Mouse (Mus musculus) heart, embryonic 14.5 days (tissue): ENCODE data around the gene Rab36. TPM values are rescaled to one million over a fixed set of nuclear protein-coding genes. Genes with fewer than 3 reads are reported as not detected.
A peak's percentile ranks its signal among the peaks of the same experiment; 100 is the strongest.

Experiments
- ATAC-seq: fragments of 200-750 bp; cut with Nextera tagmentation; 2 replicates; pipeline ENCODE4 v1.8.0; 2017; ENCODE audit warnings: low read depth, moderate TSS enrichment; ENCODE audit not compliant: insufficient number of reproducible peaks, insufficient read depth, low FRiP score
- H3K27ac ChIP-seq, 2 experiments: fragments of 200-500 bp in 1 of 2; fragments of 300-500 bp in 1 of 2; sonication (generic) in 1 of 2; replicated peaks in 1 of 2; 2 replicates each; pipeline ENCODE4 v1.5.1; 2012 to 2014; ENCODE audit warnings: low read depth in 2 of 2, low read length in 2 of 2, control low read depth in 1 of 2, mild to moderate bottlenecking in 1 of 2, mixed read lengths in 1 of 2; ENCODE audit not compliant: control insufficient read depth in 1 of 2, insufficient read depth in 1 of 2
- H3K27me3 ChIP-seq: fragments of 300-500 bp; sonication (generic); 2 replicates; pipeline ENCODE4 v1.6.1; 2014; ENCODE audit warnings: mild to moderate bottlenecking, low read length, control low read depth; ENCODE audit not compliant: control insufficient read depth, insufficient read depth
- H3K36me3 ChIP-seq: fragments of 300-500 bp; sonication (generic); 2 replicates; pipeline ENCODE4 v1.6.1; 2014; ENCODE audit warnings: mild to moderate bottlenecking, control low read depth, low read length, mixed read lengths; ENCODE audit not compliant: control insufficient read depth, insufficient read depth
- H3K4me1 ChIP-seq, 2 experiments: fragments of 200-500 bp in 1 of 2; fragments of 300-500 bp in 1 of 2; sonication (generic) in 1 of 2; 2 replicates each; pipeline ENCODE4 v1.6.1; 2012 to 2014; ENCODE audit warnings: low read length in 2 of 2, control low read depth in 1 of 2, mixed read lengths in 1 of 2; ENCODE audit not compliant: control insufficient read depth in 2 of 2, insufficient read depth in 2 of 2
- H3K4me2 ChIP-seq: fragments of 300-500 bp; sonication (generic); 2 replicates; pipeline ENCODE4 v1.6.1; 2014; ENCODE audit warnings: mild to moderate bottlenecking, low read length
- H3K4me3 ChIP-seq, 2 experiments: fragments of 200-500 bp in 1 of 2; fragments of 300-500 bp in 1 of 2; sonication (generic) in 1 of 2; 2 replicates each; pipeline ENCODE4 v1.5.1; 2012 to 2014; ENCODE audit warnings: low read length in 2 of 2, mild to moderate bottlenecking in 2 of 2, control low read depth in 1 of 2, low read depth in 1 of 2, moderate library complexity in 1 of 2; ENCODE audit not compliant: control insufficient read depth in 1 of 2, insufficient read depth in 1 of 2
- H3K9ac ChIP-seq: fragments of 300-500 bp; sonication (generic); 2 replicates; pipeline ENCODE4 v1.6.1; 2014; ENCODE audit warnings: mild to moderate bottlenecking, low read length
- H3K9me3 ChIP-seq: fragments of 300-500 bp; sonication (generic); 2 replicates; pipeline ENCODE4 v1.6.1; 2016; ENCODE audit warnings: low read length, control low read depth; ENCODE audit not compliant: control insufficient read depth
- WGBS: fragments of 180-500 bp; shearing (Covaris S2); extraction: QIAGEN DNeasy Blood & Tissue Kit; methylation state at CpG from one replicate; pipeline ENCODE4 v1.1.7; 2014; 5-methylcytosine and 5-hydroxymethylcytosine counted together
- polyA plus RNA-seq: library from polyadenylated mRNA; unstranded; fragments of >200 nt; fragmentation: Nextera tagmentation; extraction: Ambion mirVana; gene quantifications from 2 replicates; pipeline ENCODE4 v1.2.1, GENCODE M21; 2014

Rab36 gene
- polyA plus RNA-seq, 1 experiment from 2014 or later = 4.5 TPM

- peaks cover 31 to 49% of the 10 kb centered on the region in 2 experiments for H3K4me1 ChIP-seq
- 0 out of 2 replicates have a peak, but pooled peaks cover 4% of the 10 kb centered on the region for H3K36me3 ChIP-seq
- peak overlapping the region; percentile 91 for H3K4me2 ChIP-seq
- H3K4me3 ChIP-seq = peak overlapping the region; percentile 11 to 90
- H3K27ac ChIP-seq = no peak overlapping the region
- no peaks in the 10 kb centered on the region for H3K9me3 ChIP-seq
- no peak overlapping the region for H3K9ac ChIP-seq
- H3K27me3 ChIP-seq = peaks cover 3% of the 10 kb centered on the region; the same call in 1 of the 2 replicates
- WGBS = 29% methylated on average over 12 of the region's 12 CpGs
- no peak for ATAC-seq
Measured at GRCm38 (mm10) chr10:75063301-75063965, 26.6 kb downstream of the Rab36 start.

- H3K9ac ChIP-seq = no peak overlapping the region
- no peaks in the 10 kb centered on the region for H3K9me3 ChIP-seq
- H3K4me1 ChIP-seq = peaks cover 32 to 52% of the 10 kb centered on the region in 2 experiments
- WGBS = 68% methylated on average over 6 of the region's 6 CpGs
- no peak overlapping the region for H3K27ac ChIP-seq
- no peak overlapping the region for H3K4me2 ChIP-seq
- no peak overlapping the region for H3K4me3 ChIP-seq
- ATAC-seq = no peak
- H3K27me3 ChIP-seq = peaks cover 3% of the 10 kb centered on the region; the same call in 1 of the 2 replicates
- H3K36me3 ChIP-seq = 0 out of 2 replicates have a peak, but pooled peaks cover 4% of the 10 kb centered on the region
Measured at GRCm38 (mm10) chr10:75065691-75066090, 28.8 kb downstream of the Rab36 start.

- no peak overlapping the region for H3K27ac ChIP-seq
- no peak for ATAC-seq
- no peak overlapping the region for H3K4me3 ChIP-seq
- H3K9me3 ChIP-seq = no peaks in the 10 kb centered on the region
- H3K36me3 ChIP-seq = 0 out of 2 replicates have a peak, but pooled peaks cover 4% of the 10 kb centered on the region
- no peaks in the 10 kb centered on the region; the same call in 1 of the 2 replicates for H3K27me3 ChIP-seq
- H3K9ac ChIP-seq = no peak overlapping the region
- H3K4me1 ChIP-seq = peaks cover 25 to 38% of the 10 kb centered on the region in 2 experiments
- no peak overlapping the region for H3K4me2 ChIP-seq
Measured at GRCm38 (mm10) chr10:75067446-75067845, 30.6 kb downstream of the Rab36 start.

GRCm38 (mm10) chr10:75068086-75068485, 31.2 kb downstream of the Rab36 start:
- Histone ChIP-seq H3K9me3 (no peaks in the 10 kb centered on the region), H3K36me3 (0 out of 2 replicates have a peak, but pooled peaks cover 4% of the 10 kb centered on the region), H3K4me1 (peaks cover 23 to 35% of the 10 kb centered on the region in 2 experiments), H3K9ac (no peak overlapping the region), H3K27ac (no peak overlapping the region), H3K27me3 (no peaks in the 10 kb centered on the region), H3K4me3 (no peak overlapping the region), H3K4me2 (no peak overlapping the region)
- whole genome bisulfite sequencing = 74% methylated on average over 2 of the region's 2 CpGs
- no peak for ATAC-seq

GRCm38 (mm10) chr10:75068624-75069328, 31.9 kb downstream of the Rab36 start:
- Histone ChIP-seq H3K4me1 (peaks cover 16 to 28% of the 10 kb centered on the region in 2 experiments), H3K4me2 (peak overlapping the region; percentile 25; the same call in 1 of the 2 replicates), H3K36me3 (0 out of 2 replicates have a peak, but pooled peaks cover 4% of the 10 kb centered on the region), H3K27me3 (no peaks in the 10 kb centered on the region), H3K27ac (no peak overlapping the region), H3K9me3 (no peaks in the 10 kb centered on the region), H3K9ac (no peak overlapping the region; the same call in 1 of the 2 replicates), H3K4me3 (no peak overlapping the region)
- no peak for ATAC-seq
- 39% methylated on average over 12 of the region's 12 CpGs for WGBS

GRCm38 (mm10) chr10:75070281-75070976, 33.6 kb downstream of the Rab36 start:
- Histone ChIP-seq H3K4me1 (peaks cover 14 to 24% of the 10 kb centered on the region in 2 experiments), H3K4me2 (no peak overlapping the region), H3K4me3 (no peak overlapping the region), H3K27ac (peak overlapping the region; percentile 29 to 43; a peak in 3 of 4 replicates), H3K9me3 (no peaks in the 10 kb centered on the region), H3K9ac (no peak overlapping the region), H3K27me3 (no peaks in the 10 kb centered on the region), H3K36me3 (no peaks in the 10 kb centered on the region)
- WGBS = 52% methylated on average over 11 of the region's 11 CpGs
- ATAC-seq = no peak

- Histone ChIP-seq H3K9ac (no peak overlapping the region), H3K27ac (no peak overlapping the region), H3K4me1 (peaks cover 0 to 1% of the 10 kb centered on the region in 2 experiments; a peak in 2 of 4 replicates), H3K36me3 (no peaks in the 10 kb centered on the region), H3K4me3 (no peak overlapping the region), H3K9me3 (no peaks in the 10 kb centered on the region), H3K27me3 (no peaks in the 10 kb centered on the region), H3K4me2 (no peak overlapping the region)
- no peak for ATAC-seq
- 74% methylated on average over 5 of the region's 5 CpGs for WGBS
Measured at GRCm38 (mm10) chr10:75075665-75076064, 38.8 kb downstream of the Rab36 start.
